Mouse (Mus musculus) kidney, adult 2 months (tissue): ENCODE data around the gene Lrmda.

Experiments used
- CTCF ChIP-seq: fragments of 200-500 bp; conservative IDR thresholded peaks from 2 replicates; pipeline ENCODE4 v1.5.1; 2011; ENCODE audit warnings: low read depth, mild to moderate bottlenecking, control low read depth, low read length, moderate library complexity, mixed read lengths; ENCODE audit not compliant: insufficient read depth, insufficient read length
- POLR2A ChIP-seq: fragments of 200-500 bp; IDR thresholded peaks from one replicate; pipeline ENCODE4 v1.6.1; 2011; ENCODE audit warnings: low read depth, low read length, control low read depth

DNA sequence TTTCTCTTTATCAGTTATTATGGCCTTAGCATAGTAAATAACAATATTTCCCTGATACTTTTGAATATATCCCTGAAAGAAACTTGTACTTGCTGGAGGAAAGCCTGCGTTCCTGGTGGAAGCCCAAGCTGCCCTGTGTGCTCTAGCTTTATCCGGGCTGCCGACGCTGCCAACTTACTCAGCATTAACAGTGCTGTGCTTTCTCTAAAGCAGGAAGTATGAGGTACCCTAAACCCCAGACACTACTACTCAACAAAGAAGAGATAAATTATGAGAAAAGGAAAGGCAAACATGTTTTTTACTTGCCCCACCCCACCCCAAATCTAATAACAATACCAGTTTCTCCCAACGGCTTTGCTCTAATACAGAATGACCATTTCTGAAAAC, 240.5 kb downstream of the Lrmda start:
- TF ChIP-seq CTCF (no peak), POLR2A (no peak)
